Mouse (Mus musculus) cortical plate, adult 2 months (tissue): ENCODE measurements around the gene Sacm1l.

Source experiments
- CTCF ChIP-seq: fragments of 200-500 bp; IDR thresholded peaks from 2 replicates; pipeline ENCODE4 v1.5.1; 2011; ENCODE audit warnings: mild to moderate bottlenecking, control low read depth, low read length; ENCODE audit not compliant: insufficient read depth; ENCODE audit errors: extremely low read depth
- POLR2A ChIP-seq: fragments of 200-500 bp; IDR thresholded peaks from 2 replicates; pipeline ENCODE4 v1.6.1; 2011; ENCODE audit warnings: mild to moderate bottlenecking, low read length, control low read depth; ENCODE audit not compliant: insufficient read depth; ENCODE audit errors: extremely low read depth

DNA sequence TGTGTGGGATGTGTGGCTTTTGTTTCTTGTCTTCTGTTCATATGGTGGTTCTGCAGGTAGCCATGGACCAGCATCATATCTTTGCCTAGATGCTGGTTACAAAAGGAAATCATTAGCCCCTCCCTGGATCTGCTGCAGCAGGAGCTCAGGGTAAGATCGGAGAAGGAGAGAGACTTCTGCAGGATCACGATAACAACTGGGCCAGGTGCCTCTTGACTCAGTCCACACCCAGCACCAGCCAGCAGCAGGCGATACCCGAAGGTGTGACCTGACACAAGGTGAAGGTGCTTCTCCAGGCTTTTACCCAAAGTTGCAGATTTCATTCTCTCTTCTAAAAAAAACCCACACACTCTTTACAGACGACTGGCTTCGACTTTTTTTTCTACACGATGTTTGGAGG is 48.4 kb upstream of the Sacm1l start:
- TF ChIP-seq CTCF (no peak), POLR2A (no peak)
